Mouse (Mus musculus) MEL (cell line): ENCODE results near the gene Rab7.

ENCODE experiments used
- CHD2 ChIP-seq: IDR thresholded peaks from 2 replicates; pipeline ENCODE4 v1.6.1; 2011; ENCODE audit warnings: low read length, improper control_type of control experiment
- CTCF ChIP-seq, 3 experiments: IDR thresholded peaks in 2 of 3; conservative IDR thresholded peaks in 1 of 3; 2 replicates each; pipeline ENCODE4 v1.5.1; 2011 to 2012; ENCODE audit warnings: low read length in 3 of 3, low read depth in 2 of 3, mild to moderate bottlenecking in 2 of 3, improper control_type of control experiment in 1 of 3, inconsistent platforms in 1 of 3, mixed read lengths in 1 of 3, moderate library complexity in 1 of 3; ENCODE audit not compliant: control insufficient read depth in 1 of 3, insufficient read depth in 1 of 3, poor library complexity in 1 of 3, severe bottlenecking in 1 of 3
- POLR2A ChIP-seq, 2 experiments: IDR thresholded peaks; 2 replicates each; pipeline ENCODE4 v1.6.1; 2011 to 2012; ENCODE audit warnings: low read length in 2 of 2, mild to moderate bottlenecking in 2 of 2, control low read depth in 1 of 2, improper control_type of control experiment in 1 of 2, low read depth in 1 of 2, moderate library complexity in 1 of 2; ENCODE audit not compliant: control insufficient read depth in 1 of 2, insufficient read depth in 1 of 2, poor library complexity in 1 of 2
- POLR2AphosphoS5 ChIP-seq: IDR thresholded peaks from 2 replicates; pipeline ENCODE4 v1.6.1; 2012; ENCODE audit warnings: low read depth, borderline replicate concordance, mild to moderate bottlenecking, inconsistent platforms, low read length, moderate library complexity, mixed read lengths
- RAD21 ChIP-seq: IDR thresholded peaks from 2 replicates; pipeline ENCODE4 v1.6.1; 2011; ENCODE audit warnings: mild to moderate bottlenecking, low read depth, low read length, improper control_type of control experiment

GRCm38 (mm10) chr6:88062398-88062797 is 17.3 kb upstream of the Rab7 start:
- no peak for TF ChIP-seq CTCF (IDR thresholded peaks at IDR 0.05 in 2 of 3, conservative IDR thresholded peaks at IDR 0.05 in 1 of 3; ENCODE audit: control insufficient read depth in 1 of 3, insufficient read depth in 1 of 3, low read depth in 2 of 3, low read length in 3 of 3, poor library complexity in 1 of 3, severe bottlenecking in 1 of 3)
- no peak for TF ChIP-seq POLR2A (IDR thresholded peaks at IDR 0.05; ENCODE audit: control insufficient read depth in 1 of 2, insufficient read depth in 1 of 2, low read depth in 1 of 2, low read length in 2 of 2, poor library complexity in 1 of 2)
- TF ChIP-seq RAD21 = no peak
- TF ChIP-seq POLR2AphosphoS5 = no peak
- TF ChIP-seq CHD2 = no peak
